Mouse (Mus musculus): Measurements from ENCODE around the gene Rgs9.

DNA sequence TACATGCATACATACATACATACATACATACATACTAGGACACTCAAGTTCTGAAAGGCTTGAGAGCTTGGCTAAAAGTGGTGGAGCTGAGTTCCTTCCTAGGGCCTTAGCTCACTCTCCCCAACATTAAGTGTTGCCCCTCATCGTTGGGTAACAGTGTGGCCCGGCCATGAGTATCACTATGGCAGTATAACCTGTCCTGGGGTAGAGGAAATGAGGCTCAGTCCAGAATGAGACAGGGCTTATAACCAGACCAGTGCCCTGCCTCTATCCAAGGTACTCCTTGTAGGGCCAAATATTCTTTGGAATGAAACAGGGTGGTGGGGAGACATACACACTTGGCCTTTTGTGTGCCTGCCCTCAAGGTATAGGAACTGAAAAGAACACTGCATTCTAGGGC is 40.1 kb downstream of the Rgs9 start:
- TF ChIP-seq CTCF (IDR thresholded peaks at IDR 0.05; ENCODE audit: extremely low read depth, insufficient read length, insufficient replicate concordance, low read depth, low read length), result no peak
- no peak for TF ChIP-seq POLR2A (IDR thresholded peaks at IDR 0.05; ENCODE audit: low read depth, low read length)

All from small intestine, adult 2 months (tissue).